Mouse (Mus musculus): ENCODE data around the gene Gm6408. TPM values are rescaled to one million over a fixed set of nuclear protein-coding genes. Genes with fewer than 3 reads are reported as not detected.
"Not testable (repeated sequence)": the region's sequence is repeated elsewhere in the genome, so short reads cannot be mapped to it uniquely, and the experiment has no call there.

Gm6408 gene
- polyA plus RNA-seq (2015; fragmentation: Nextera tagmentation; extraction: Ambion mirVana) = not detected in 2 replicates

DNA sequence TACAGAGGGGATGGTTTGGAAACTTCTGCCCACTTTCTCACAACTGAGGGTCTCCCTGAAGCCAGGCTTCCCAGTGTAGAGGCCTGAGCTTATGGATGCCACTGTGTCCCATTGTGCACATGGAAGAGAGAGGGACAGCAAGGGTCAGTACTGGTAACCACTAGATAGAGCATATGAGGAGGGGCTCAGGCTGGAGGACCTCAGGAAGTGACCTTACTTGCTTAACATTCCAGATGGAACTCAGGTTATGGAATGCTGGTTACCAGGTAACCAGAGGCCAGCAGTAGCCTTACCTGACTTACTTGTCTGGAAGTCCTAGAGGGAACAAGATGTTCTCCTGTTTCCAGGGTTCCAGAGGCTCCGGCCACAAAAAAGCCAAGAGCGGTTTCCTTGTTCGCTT lies at the start of gene Gm6408:
Gene Gm6408 (plus strand): TSS at position 301 of the 400 bp plus-strand sequence.
- H3K27ac ChIP-seq (replicated peaks); ATAC-seq (ENCODE audit: insufficient number of reproducible peaks, low FRiP score, low TSS enrichment, low read depth): not testable (repeated sequence)
- 90% methylated on average over 3 of the region's 3 CpGs for WGBS

DNA sequence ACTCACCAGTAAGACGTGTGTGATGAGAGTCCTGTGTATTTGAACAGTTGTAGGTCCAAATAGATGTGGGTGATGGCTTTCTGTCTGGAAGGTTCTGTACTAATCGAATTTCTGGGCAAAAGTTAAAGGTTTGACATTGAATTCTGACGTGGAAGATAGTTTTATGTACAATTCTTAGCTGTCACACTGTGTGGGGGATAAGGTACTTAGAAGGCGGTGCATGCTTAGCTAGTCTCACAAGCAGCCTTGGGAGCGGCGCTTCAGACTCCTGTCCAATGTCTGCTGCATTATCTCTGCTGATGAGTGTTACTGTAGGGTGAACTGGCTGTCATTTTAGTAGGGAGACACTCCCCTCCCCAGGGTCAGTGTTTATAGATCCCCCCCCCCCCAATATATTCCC lies 49.3 kb upstream of the Gm6408 start:
- Histone ChIP-seq H3K36me3 (no peaks in the 10 kb centered on the region), H3K4me1 (no peaks in the 10 kb centered on the region), H3K27ac (replicated peaks) (no peak overlapping the region), H3K9ac (no peak overlapping the region), H3K4me3 (replicated peaks) (no peak overlapping the region), H3K27me3 (no peaks in the 10 kb centered on the region), H3K4me2 (replicated peaks) (no peak overlapping the region), H3K9me3 (replicated peaks) (no peaks in the 10 kb centered on the region)
- no peak for ATAC-seq (ENCODE audit: insufficient number of reproducible peaks, low FRiP score, low TSS enrichment, low read depth)
- WGBS = 84% methylated on average over 6 of the region's 6 CpGs

More for the DNA sequence above, at the start of gene Gm6408:
- not testable (repeated sequence) for H3K27me3 ChIP-seq; H3K4me1 ChIP-seq; H3K9ac ChIP-seq; H3K4me2 ChIP-seq (replicated peaks); H3K4me3 ChIP-seq (replicated peaks); H3K9me3 ChIP-seq (replicated peaks); H3K36me3 ChIP-seq

DNA sequence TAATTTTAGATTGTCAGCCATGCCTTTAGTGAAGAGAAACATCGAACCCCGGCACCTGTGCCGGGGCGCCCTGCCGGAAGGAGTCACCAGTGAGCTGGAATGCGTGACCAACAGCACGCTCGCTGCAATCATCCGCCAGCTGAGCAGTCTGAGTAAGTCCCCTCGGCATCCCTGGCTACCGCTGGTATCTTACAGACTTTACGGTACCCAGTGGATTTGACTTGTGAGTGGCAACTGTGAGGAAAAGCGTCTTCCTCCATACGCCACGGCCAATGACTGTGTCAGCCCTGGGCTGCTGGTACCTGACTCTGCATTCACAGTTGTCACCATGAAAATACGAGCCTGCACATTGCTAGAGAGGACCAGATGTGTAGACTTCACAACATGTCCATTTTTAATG lies 46.4 kb upstream of the Gm6408 start:
- whole genome bisulfite sequencing = 86% methylated on average over 16 of the region's 16 CpGs
- Histone ChIP-seq H3K4me3 (replicated peaks) (no peak overlapping the region), H3K4me2 (replicated peaks) (no peak overlapping the region), H3K27ac (replicated peaks) (no peak overlapping the region), H3K27me3 (no peaks in the 10 kb centered on the region), H3K36me3 (no peaks in the 10 kb centered on the region), H3K9me3 (replicated peaks) (no peaks in the 10 kb centered on the region), H3K4me1 (no peaks in the 10 kb centered on the region), H3K9ac (no peak overlapping the region)
- no peak for ATAC-seq (ENCODE audit: insufficient number of reproducible peaks, low FRiP score, low TSS enrichment, low read depth)

DNA sequence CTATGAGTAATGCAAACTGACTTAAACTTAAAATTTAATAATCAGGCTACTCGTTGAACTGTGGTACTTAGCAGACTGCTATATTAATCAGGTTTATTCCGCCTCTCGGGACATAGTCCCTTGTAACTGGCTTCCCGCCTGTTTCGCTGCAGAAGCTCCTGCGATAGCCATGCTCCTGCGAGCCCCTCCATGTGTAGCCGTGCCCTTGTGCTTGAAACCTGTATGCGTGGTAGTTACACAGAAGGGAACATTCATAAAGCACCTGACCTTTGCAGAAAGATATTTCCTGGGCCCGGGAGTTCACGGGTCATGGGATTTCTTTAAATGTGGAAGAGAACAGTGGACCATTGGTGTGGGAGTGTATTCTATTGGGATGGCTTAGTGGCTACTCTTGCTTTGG lies 45.0 kb upstream of the Gm6408 start:
- ATAC-seq (ENCODE audit: insufficient number of reproducible peaks, low FRiP score, low TSS enrichment, low read depth) = no peak
- H3K27me3 ChIP-seq = no peaks in the 10 kb centered on the region
- 94% methylated on average over 11 of the region's 11 CpGs for WGBS
- no peak overlapping the region for H3K9ac ChIP-seq
- H3K36me3 ChIP-seq = no peaks in the 10 kb centered on the region
- H3K9me3 ChIP-seq (replicated peaks) = no peaks in the 10 kb centered on the region
- H3K4me1 ChIP-seq = no peaks in the 10 kb centered on the region
- H3K4me3 ChIP-seq (replicated peaks) = no peak overlapping the region
- no peak overlapping the region for H3K4me2 ChIP-seq (replicated peaks)
- H3K27ac ChIP-seq (replicated peaks) = no peak overlapping the region

DNA sequence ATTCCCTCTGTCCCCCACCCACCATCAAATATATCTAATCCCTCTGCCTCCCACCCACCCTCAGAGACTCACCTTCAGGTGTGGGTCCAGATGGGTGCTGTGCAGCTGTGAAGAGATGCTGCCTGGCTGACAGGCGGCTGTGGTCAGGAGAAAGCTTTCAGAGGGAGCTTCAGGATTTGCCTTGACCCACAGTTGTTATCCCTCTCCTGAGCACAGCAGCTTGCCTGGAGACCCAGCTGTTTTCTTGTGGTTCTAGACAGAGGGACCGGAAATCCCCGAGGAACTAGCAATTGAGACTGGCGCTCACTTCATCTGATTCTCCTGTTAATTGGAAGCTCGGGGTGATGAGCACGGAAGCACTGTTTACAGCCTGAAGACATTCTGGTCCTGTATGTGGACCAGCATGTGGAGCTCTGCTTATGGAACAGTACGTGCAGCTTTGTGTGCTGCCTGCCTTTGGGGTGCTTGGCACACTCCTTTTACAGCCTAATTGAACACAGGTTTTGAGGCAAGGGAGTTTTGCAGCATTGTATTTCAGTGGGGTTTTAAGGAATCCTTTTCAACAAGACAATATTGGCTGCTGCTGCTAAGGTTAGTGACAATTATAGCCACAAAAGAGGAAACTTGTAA lies 42.5 kb upstream of the Gm6408 start:
- no peaks in the 10 kb centered on the region for H3K36me3 ChIP-seq
- no peaks in the 10 kb centered on the region for H3K27me3 ChIP-seq
- H3K27ac ChIP-seq (replicated peaks) = peak overlapping the region; percentile 83
- H3K4me1 ChIP-seq = no peaks in the 10 kb centered on the region
- H3K9ac ChIP-seq = no peak overlapping the region
- ATAC-seq (ENCODE audit: insufficient number of reproducible peaks, low FRiP score, low TSS enrichment, low read depth) = peak; percentile 72; the same call in 1 of the 2 replicates
- no peak overlapping the region for H3K4me3 ChIP-seq (replicated peaks)
- 42% methylated on average over 7 of the region's 7 CpGs for WGBS
- H3K9me3 ChIP-seq (replicated peaks) = no peaks in the 10 kb centered on the region
- H3K4me2 ChIP-seq (replicated peaks) = no peak overlapping the region

DNA sequence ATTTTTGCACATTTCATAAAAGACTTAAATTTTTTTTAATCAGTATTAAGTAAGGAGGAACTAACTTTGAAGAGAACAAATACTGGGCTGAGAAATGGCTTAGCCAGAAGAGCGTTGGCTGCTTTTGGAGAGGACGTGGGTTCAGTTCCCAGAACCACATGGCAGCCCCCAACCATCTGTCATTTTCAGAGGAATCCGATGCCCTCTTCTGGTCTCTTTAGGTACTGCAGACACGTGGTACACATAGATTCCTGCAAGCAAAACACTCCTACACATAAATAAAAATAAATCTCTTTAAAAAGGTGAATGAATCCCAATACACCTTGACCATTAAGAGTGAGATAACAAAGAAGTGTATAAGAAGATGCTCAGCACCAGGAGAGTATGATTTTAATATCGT lies 41.5 kb upstream of the Gm6408 start:
- no peaks in the 10 kb centered on the region for H3K36me3 ChIP-seq
- H3K4me2 ChIP-seq (replicated peaks) = no peak overlapping the region
- no peak overlapping the region for H3K9ac ChIP-seq
- no peak overlapping the region for H3K4me3 ChIP-seq (replicated peaks)
- H3K27me3 ChIP-seq = no peaks in the 10 kb centered on the region
- no peaks in the 10 kb centered on the region for H3K9me3 ChIP-seq (replicated peaks)
- ATAC-seq (ENCODE audit: insufficient number of reproducible peaks, low FRiP score, low TSS enrichment, low read depth) = no peak
- H3K4me1 ChIP-seq = no peaks in the 10 kb centered on the region
- H3K27ac ChIP-seq (replicated peaks) = no peak overlapping the region
- 90% methylated on average over 5 of the region's 5 CpGs for WGBS

DNA sequence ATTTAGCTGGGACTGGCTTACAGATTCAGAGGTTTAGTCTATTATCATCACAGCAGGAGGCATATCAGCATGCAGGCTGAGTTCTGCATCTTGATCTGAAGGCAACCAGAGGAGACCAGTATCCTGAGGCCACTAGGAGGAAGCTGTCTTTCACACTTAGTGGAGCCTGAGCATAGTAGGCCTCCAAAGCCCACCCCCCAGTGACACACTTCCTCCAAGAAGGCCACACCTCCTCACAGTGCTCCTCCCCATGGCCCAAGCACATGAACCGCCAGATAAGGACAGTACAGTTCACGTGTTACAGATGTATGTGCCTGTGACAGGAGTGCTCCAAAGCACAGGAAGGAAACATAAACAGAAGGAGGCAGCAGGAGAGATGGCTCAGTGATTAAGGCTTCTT lies 39.0 kb upstream of the Gm6408 start:
- Histone ChIP-seq H3K4me3 (replicated peaks) (no peak overlapping the region), H3K9ac (no peak overlapping the region), H3K27me3 (no peaks in the 10 kb centered on the region), H3K4me1 (no peaks in the 10 kb centered on the region), H3K27ac (replicated peaks) (no peak overlapping the region), H3K4me2 (replicated peaks) (no peak overlapping the region), H3K36me3 (no peaks in the 10 kb centered on the region), H3K9me3 (replicated peaks) (no peaks in the 10 kb centered on the region)
- no peak for ATAC-seq (ENCODE audit: insufficient number of reproducible peaks, low FRiP score, low TSS enrichment, low read depth)
- 93% methylated on average over 2 of the region's 2 CpGs for WGBS

DNA sequence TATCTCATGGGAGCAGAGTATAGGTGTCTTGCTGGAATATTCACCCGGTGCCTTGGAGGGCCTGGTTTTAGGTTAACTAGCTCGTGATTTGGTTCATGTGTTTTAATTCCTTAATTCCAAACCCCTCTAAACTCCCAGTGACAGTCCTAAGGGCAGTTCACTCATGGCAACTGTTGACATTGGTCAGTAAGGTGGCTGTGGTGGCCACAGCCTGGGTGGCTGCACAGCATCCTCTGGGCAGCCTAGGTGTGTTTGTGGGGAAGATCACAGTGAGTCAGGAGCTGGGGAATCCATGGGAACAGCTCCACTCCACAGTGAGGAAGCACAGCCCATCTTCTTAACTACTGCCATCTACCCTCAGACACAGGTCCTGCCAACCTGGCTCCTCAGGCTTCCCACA lies 35.1 kb upstream of the Gm6408 start:
- no peak for ATAC-seq (ENCODE audit: insufficient number of reproducible peaks, low FRiP score, low TSS enrichment, low read depth)
- Histone ChIP-seq H3K27ac (replicated peaks) (no peak overlapping the region), H3K36me3 (no peaks in the 10 kb centered on the region), H3K4me1 (no peaks in the 10 kb centered on the region), H3K27me3 (no peaks in the 10 kb centered on the region), H3K4me3 (replicated peaks) (no peak overlapping the region), H3K9me3 (replicated peaks) (no peaks in the 10 kb centered on the region), H3K4me2 (replicated peaks) (no peak overlapping the region), H3K9ac (no peak overlapping the region)
- WGBS = 77% methylated on average over 2 of the region's 2 CpGs

DNA sequence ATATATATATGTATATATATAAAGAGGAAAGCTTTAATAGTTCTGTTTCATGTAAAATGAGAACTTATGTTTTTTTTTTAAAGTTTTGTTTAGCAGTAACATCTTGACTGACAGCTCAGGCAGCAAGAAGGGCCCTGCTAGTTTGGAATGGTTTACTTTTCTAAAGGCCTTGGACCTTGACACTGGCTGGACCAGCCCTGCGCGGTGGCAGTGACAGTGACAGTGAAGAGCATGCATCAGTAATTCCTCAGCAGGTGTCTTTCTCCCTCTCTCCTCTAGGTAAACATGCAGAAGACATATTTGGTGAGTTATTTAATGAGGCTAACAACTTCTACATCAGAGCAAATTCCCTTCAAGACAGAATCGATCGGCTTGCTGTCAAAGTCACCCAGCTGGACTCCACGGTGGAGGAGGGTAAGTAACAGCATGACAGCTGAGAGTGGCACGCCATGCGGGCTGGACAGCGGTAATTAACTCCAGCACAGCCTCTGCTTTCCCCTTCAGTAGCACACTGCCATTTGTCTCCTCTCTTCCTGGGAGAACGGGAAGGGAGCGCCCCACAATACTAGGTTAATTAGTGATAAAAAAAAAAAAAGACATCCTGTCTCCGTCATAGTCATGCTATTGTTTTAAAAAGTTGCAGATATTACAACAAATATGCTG lies 30.0 kb upstream of the Gm6408 start:
- H3K9me3 ChIP-seq (replicated peaks) = no peaks in the 10 kb centered on the region
- ATAC-seq (ENCODE audit: insufficient number of reproducible peaks, low FRiP score, low TSS enrichment, low read depth) = no peak
- no peak overlapping the region for H3K4me2 ChIP-seq (replicated peaks)
- no peaks in the 10 kb centered on the region for H3K4me1 ChIP-seq
- no peaks in the 10 kb centered on the region for H3K27me3 ChIP-seq
- 63% methylated on average over 11 of the region's 11 CpGs for WGBS
- no peak overlapping the region for H3K27ac ChIP-seq (replicated peaks)
- no peaks in the 10 kb centered on the region for H3K36me3 ChIP-seq
- no peak overlapping the region for H3K4me3 ChIP-seq (replicated peaks)
- no peak overlapping the region for H3K9ac ChIP-seq

DNA sequence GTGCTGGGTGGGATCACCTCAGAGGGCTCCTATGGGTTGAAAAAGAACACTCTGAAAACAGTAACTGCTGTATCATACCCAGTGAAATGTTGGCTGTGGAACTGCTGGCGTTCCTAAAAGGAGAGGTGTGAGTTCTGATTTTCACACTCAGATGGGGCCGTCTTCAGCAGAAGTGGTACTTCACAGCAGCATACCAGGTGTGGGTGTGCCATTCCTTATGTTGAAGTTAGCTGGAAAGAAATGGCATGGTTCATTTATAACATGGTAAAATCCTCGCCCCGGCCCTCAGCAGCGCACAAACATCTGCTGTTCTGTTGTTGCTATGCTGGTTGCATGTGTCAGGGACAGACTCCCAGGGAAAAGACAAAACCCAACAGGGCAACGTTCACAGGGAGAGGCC lies 28.2 kb upstream of the Gm6408 start:
- Histone ChIP-seq H3K4me2 (replicated peaks) (no peak overlapping the region), H3K27ac (replicated peaks) (no peak overlapping the region), H3K27me3 (no peaks in the 10 kb centered on the region), H3K9me3 (replicated peaks) (no peaks in the 10 kb centered on the region), H3K4me3 (replicated peaks) (no peak overlapping the region), H3K9ac (no peak overlapping the region), H3K4me1 (no peaks in the 10 kb centered on the region), H3K36me3 (no peaks in the 10 kb centered on the region)
- 88% methylated on average over 6 of the region's 6 CpGs for WGBS
- no peak for ATAC-seq (ENCODE audit: insufficient number of reproducible peaks, low FRiP score, low TSS enrichment, low read depth)

DNA sequence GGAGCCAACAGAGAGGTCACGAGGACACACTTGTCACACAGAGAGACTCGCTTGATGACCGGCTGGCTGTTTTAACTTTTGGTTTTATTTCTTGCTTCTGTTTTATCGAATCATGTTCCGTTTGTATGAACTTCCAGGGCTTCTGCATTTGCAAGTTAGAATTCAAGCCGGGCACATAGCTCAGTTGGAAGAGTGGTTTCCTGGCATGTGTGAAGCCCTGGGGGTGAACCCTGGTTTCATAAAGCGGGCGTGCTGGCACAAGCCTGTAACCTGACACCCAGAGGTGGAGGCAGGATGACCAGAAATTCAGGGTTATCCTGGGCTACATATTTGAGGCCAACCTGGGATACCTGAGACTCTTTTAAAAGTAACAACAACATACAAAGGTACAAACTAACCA lies 20.2 kb upstream of the Gm6408 start:
- no peaks in the 10 kb centered on the region for H3K4me1 ChIP-seq
- no peak overlapping the region for H3K4me3 ChIP-seq (replicated peaks)
- H3K4me2 ChIP-seq (replicated peaks) = no peak overlapping the region
- H3K36me3 ChIP-seq = no peaks in the 10 kb centered on the region
- no peak overlapping the region for H3K27ac ChIP-seq (replicated peaks)
- ATAC-seq (ENCODE audit: insufficient number of reproducible peaks, low FRiP score, low TSS enrichment, low read depth) = no peak
- H3K27me3 ChIP-seq = no peaks in the 10 kb centered on the region
- H3K9me3 ChIP-seq (replicated peaks) = no peaks in the 10 kb centered on the region
- WGBS = 63% methylated on average over 8 of the region's 8 CpGs
- no peak overlapping the region for H3K9ac ChIP-seq

DNA sequence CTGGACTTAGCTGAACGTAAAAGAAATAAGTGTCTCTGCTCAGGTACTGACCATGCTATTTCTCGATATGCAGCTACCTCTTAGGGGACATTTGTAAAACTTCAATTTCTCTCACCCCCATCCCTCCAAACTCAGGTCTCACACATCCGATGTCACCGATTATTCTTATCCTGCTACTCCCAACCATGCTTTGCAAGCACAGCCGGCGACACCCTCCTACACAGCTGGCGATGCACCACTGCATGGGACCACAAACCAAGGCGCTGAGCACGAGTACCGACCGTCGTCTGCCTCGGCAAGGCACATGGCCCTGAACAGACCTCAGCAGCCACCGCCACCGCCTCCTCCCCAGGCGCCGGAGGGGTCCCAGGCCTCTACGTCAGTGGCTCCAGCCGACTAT lies 15.1 kb upstream of the Gm6408 start:
- no peaks in the 10 kb centered on the region for H3K4me1 ChIP-seq
- H3K4me3 ChIP-seq (replicated peaks) = no peak overlapping the region
- no peak overlapping the region for H3K27ac ChIP-seq (replicated peaks)
- no peak overlapping the region for H3K9ac ChIP-seq
- no peaks in the 10 kb centered on the region for H3K27me3 ChIP-seq
- 94% methylated on average over 19 of the region's 19 CpGs for WGBS
- H3K4me2 ChIP-seq (replicated peaks) = no peak overlapping the region
- H3K36me3 ChIP-seq = 0 out of 2 replicates have a peak, but pooled peaks cover 3% of the 10 kb centered on the region
- no peak for ATAC-seq (ENCODE audit: insufficient number of reproducible peaks, low FRiP score, low TSS enrichment, low read depth)
- no peaks in the 10 kb centered on the region for H3K9me3 ChIP-seq (replicated peaks)

Data from embryonic facial prominence, embryonic 15.5 days (tissue).